Mouse (Mus musculus) embryonic fibroblast, embryonic 13.5 days (primary cell): ENCODE measurements around the gene Scrn1. TPM values are rescaled to one million over a fixed set of nuclear protein-coding genes. Genes with fewer than 3 reads are reported as not detected.

ENCODE experiments used
- H3K27ac ChIP-seq: 2 replicates; pipeline ENCODE4 v1.5.1; 2012; ENCODE audit warnings: low read length, control low read depth, inconsistent platforms; ENCODE audit not compliant: insufficient read depth
- H3K4me1 ChIP-seq: 2 replicates; pipeline ENCODE4 v1.6.1; 2011; ENCODE audit warnings: low read length; ENCODE audit not compliant: control insufficient read depth, insufficient read depth
- H3K4me3 ChIP-seq: 2 replicates; pipeline ENCODE4 v1.5.1; 2011; ENCODE audit warnings: mild to moderate bottlenecking, control low read depth, low read length; ENCODE audit not compliant: insufficient read depth
- CTCF ChIP-seq: IDR thresholded peaks from 2 replicates; pipeline ENCODE4 v1.5.1; 2011; ENCODE audit warnings: mild to moderate bottlenecking, control low read depth, low read length, moderate library complexity, borderline replicate concordance; ENCODE audit not compliant: insufficient read depth
- POLR2A ChIP-seq: IDR thresholded peaks from 2 replicates; pipeline ENCODE4 v1.6.1; 2011; ENCODE audit warnings: low read depth, mild to moderate bottlenecking, control low read depth, low read length, moderate library complexity
- polyA plus RNA-seq: library from polyadenylated mRNA; stranded (reverse); fragments of >200 nt; gene quantifications from 2 replicates; pipeline ENCODE4 v1.2.4, GENCODE M21; 2011; ENCODE audit warnings: low read depth; ENCODE audit not compliant: missing spikeins, insufficient read length

The Scrn1 gene
- polyA plus RNA-seq, 1 experiment, result 19.9 TPM

DNA sequence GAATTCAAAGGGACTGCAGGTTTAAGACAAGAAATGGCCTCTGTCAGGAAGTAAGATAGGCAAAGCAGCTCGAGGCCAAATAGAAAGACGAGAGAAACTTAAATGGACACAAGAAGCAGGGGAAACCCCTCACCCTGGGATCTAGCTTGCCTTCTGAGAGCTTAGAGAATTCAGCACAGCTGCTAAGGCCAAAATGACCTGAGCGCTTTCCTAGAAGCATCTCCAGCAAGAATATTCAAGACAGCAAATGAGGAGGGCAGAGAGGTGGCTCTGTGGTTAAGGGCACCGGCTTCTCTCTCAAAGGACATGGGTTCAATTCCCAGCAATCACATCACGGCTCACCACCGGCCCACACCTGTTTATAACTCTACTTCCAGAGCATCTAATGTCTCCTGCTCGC is 29.2 kb downstream of the Scrn1 start:
- Histone ChIP-seq H3K27ac (no peak overlapping the region), H3K4me3 (no peak overlapping the region), H3K4me1 (no peaks in the 10 kb centered on the region; the same call in none of the 2 replicates)
- TF ChIP-seq POLR2A (no peak), CTCF (no peak)

DNA sequence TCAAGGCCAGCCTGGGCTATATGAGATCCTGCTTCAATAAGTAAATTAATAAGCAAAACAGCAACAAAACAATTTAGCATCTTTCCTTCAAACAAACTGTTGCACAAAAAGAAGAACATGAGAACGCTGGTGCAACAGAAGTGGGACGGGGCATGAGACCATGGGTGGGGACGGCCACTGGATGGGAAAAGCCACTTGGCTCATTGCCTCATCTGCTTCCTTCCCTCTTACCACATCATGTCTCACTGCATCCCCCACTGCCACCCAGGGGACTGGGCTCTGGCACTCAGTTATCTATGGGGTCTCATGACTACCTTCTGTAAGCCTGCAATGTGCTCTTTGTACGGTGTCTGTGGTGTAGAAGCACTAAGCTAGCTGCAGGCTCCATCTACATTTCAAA is 30.8 kb downstream of the Scrn1 start:
- Histone ChIP-seq H3K27ac (no peak overlapping the region), H3K4me3 (no peak overlapping the region), H3K4me1 (no peaks in the 10 kb centered on the region; the same call in 1 of the 2 replicates)
- TF ChIP-seq POLR2A (no peak), CTCF (no peak)

DNA sequence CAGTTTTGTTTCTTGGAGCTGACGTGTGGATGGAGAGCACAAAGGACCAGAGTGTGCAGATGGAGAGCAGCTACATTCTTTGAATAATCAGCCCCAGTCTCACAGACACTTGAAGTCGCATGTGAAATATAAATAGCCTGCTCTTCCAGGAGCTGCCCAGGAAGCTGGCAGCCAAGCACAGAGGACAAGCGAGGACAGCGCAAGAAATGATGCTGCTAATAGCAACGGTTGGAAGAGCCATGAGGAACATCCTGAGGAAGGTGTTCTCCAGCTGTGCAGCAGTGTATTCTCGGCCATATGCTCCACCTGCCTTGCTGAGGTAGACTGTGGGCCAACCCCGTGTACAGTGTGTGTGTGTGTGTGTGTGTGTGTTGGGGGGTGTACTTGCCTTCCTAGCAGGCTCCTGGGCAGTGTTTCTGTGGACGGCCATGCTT is 35.2 kb downstream of the Scrn1 start:
- no peak for TF ChIP-seq POLR2A
- no peak for TF ChIP-seq CTCF
- Histone ChIP-seq H3K27ac (no peak overlapping the region), H3K4me1 (no peaks in the 10 kb centered on the region), H3K4me3 (no peak overlapping the region)

DNA sequence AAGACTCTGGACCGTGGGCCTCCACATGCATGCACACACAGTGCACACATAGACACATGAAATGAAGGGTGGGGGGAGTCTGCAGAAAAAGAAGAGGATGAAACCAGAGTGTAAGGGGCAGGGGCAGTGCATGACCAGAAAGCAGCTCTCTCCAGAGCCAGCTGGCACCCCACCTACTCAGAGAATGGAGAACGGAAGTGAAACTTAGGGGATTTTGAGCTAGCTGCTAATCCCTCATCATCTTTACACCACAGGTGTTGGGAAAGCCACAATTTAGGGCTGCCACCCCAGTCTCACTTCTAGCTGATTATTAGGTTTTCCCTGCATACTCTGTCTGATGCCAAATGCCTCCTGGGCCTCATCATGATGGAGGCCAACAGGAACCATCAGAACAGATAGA is 36.1 kb downstream of the Scrn1 start:
- Histone ChIP-seq H3K4me3 (no peak overlapping the region), H3K4me1 (no peaks in the 10 kb centered on the region), H3K27ac (no peak overlapping the region)
- TF ChIP-seq POLR2A (no peak), CTCF (no peak)

DNA sequence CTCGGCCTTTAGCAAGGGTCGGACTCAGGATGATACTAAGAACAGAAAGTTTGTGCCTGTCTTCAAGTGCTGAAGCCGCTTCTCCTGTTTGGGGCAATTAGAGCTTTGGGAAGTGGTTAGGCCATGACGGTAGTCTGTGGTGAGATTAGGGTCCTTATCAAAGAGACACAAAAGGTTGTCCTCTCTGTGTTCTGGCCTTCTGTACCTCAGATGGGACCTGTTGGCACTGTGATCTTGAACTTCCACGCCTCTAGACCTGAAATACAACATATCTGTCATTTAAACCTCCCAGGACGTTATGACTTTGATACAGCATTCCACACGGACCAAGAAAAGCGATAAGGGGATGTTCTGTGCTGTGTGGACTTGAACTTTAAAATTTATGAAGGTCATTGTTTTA is 37.6 kb downstream of the Scrn1 start:
- no peaks in the 10 kb centered on the region for H3K4me1 ChIP-seq
- no peak overlapping the region for H3K4me3 ChIP-seq
- no peak overlapping the region for H3K27ac ChIP-seq
- TF ChIP-seq CTCF (no peak), POLR2A (no peak)

DNA sequence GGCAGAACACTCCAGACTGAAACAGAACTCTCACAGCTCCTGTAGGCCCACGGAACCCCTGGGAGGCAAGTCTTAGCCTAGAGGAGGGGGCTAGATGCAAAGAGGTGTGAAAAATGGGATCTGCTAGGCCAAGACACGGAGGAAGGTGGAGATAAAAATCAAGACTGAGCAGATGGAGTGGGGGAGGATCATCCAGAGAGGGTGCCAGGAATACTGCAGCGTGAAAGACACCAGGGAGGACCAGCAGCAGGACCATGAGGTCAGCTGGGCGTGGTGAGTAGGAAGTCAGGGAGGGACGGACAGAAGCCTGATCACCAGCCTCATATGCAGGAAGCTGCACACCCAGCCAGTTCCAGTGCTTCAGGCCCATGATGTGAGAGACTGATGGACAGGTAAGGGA is 47.5 kb downstream of the Scrn1 start:
- H3K4me1 ChIP-seq, result no peaks in the 10 kb centered on the region
- TF ChIP-seq CTCF (no peak), POLR2A (no peak)

DNA sequence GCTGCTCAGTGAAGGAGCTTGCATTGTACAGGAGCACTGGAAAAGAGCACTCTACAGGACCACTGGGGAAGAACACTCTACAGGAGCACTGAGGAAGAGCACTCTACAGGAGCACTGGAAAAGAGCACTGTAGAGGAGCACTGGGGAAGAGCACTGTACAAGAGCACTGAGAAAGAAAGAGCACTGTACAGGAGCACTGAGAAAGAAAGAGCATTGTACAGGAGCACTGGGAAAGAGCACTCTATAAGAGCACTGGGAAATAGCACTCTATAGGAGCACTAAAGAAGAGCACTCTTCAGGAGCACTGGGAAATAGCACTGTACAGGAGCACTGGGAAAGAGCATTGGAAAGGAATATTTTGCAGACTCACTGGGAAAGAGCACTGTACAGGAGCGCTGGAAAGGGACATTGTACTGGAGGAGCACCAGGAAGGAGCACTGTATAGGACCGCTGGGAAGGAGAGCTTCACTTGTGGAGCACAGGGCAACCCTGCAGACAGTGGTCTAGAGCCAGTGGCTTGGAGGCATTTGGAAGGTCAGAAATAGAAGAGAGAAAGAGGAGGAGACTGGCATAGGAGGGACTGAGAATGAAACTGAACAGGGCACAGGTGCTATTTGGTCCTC is 49.7 kb downstream of the Scrn1 start:
- Histone ChIP-seq H3K27ac (no peak overlapping the region), H3K4me3 (no peak overlapping the region)
- no peak for TF ChIP-seq POLR2A
- no peak for TF ChIP-seq CTCF

More for the DNA sequence above, 47.5 kb downstream of the Scrn1 start:
- no peak overlapping the region for H3K27ac ChIP-seq
- no peak overlapping the region for H3K4me3 ChIP-seq

DNA sequence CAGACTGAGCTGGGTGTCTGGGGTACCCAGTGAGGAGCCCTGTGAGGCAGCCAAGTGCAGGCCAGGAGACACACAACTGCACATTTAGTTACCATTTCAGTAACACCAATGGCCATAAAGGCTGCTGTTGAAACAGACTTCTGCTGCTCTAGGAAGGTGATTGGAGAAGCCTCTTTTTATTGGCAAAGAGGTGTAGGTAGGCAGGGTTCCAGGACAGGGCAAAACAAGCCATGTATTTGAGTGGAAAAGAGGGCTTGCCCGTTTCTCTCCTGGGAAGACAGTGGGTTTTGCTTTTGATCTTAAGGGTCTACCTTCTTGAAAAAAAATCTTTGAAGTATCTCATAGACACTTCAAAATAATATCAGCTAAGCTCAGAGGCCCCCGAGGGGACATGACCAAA is 54.0 kb downstream of the Scrn1 start:
- TF ChIP-seq CTCF, result no peak
- no peak for TF ChIP-seq POLR2A
- Histone ChIP-seq H3K4me1 (no peaks in the 10 kb centered on the region), H3K4me3 (no peak overlapping the region), H3K27ac (no peak overlapping the region)

More for the DNA sequence above, 49.7 kb downstream of the Scrn1 start:
- H3K4me1 ChIP-seq, result no peaks in the 10 kb centered on the region

DNA sequence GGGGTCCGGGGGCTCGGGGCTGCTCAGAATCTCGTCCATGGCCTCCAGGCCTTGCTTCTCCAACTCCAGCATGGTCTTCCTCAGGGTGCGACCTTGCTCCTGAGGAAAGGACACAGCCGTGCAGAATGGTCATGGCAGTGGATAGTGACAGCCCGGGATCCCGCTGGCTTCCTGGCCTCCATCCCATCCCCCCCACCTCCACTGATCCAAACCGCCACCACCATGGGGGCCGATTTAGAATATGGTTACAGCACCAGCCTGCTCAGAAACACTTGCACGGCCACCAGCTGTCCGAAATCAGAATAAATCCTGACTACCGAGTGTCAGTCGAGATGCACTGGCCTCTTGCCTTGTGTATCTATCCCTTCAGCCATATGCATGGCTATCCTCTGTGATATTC is 57.0 kb downstream of the Scrn1 start:
- H3K27ac ChIP-seq, result no peak overlapping the region
- no peaks in the 10 kb centered on the region for H3K4me1 ChIP-seq
- no peak overlapping the region for H3K4me3 ChIP-seq
- TF ChIP-seq POLR2A (no peak), CTCF (no peak)

DNA sequence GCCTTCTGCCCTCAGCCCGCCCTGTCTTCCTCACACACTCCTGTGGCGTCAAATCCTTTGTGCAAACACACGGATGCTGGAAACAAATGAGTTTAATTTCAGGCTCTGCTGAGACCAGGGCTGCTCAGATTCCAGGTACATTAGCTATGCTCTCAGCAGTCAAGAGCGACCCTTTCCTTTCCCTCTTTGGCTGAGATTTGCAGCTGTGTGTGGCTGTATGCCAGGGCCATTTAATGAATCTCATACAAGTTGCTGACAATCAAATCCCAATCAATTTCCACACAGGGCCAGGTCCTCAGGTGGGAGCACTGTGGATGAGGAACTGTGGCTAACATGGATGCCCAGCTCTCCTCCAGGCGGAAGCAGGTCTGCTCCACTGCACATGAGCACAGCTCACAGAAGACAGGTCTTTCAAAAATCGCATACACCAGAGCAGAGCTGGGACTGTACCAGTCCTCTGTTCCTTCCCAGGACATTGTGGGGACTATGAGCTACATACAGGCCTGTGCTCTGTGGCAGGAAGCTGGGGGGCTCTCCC is 58.0 kb downstream of the Scrn1 start:
- Histone ChIP-seq H3K4me3 (no peak overlapping the region), H3K27ac (no peak overlapping the region), H3K4me1 (no peaks in the 10 kb centered on the region)
- TF ChIP-seq CTCF (no peak), POLR2A (no peak)
